Mouse (Mus musculus): ENCODE data around the gene Mag. TPM values are rescaled to one million over a fixed set of nuclear protein-coding genes. Genes with fewer than 3 reads are reported as not detected.
A peak's percentile ranks its signal among the peaks of the same experiment; 100 is the strongest.

Gene Mag
- total RNA-seq, 2 experiments from 2014 or later: 0.83 TPM; not detected in 1

GRCm38 (mm10) chr7:30886852-30887251, 27.8 kb downstream of the Mag start:
- no peak for ATAC-seq (replicated peaks; ENCODE audit: low FRiP score, low TSS enrichment, poor library complexity, severe bottlenecking)

- no peak for ATAC-seq (replicated peaks; ENCODE audit: low FRiP score, low TSS enrichment, poor library complexity, severe bottlenecking)
Observed at GRCm38 (mm10) chr7:30884047-30884446, 30.6 kb downstream of the Mag start.

- ATAC-seq (replicated peaks; ENCODE audit: low FRiP score, low TSS enrichment, poor library complexity, severe bottlenecking): no peak
Observed at GRCm38 (mm10) chr7:30881367-30881766, 33.3 kb downstream of the Mag start.

DNA sequence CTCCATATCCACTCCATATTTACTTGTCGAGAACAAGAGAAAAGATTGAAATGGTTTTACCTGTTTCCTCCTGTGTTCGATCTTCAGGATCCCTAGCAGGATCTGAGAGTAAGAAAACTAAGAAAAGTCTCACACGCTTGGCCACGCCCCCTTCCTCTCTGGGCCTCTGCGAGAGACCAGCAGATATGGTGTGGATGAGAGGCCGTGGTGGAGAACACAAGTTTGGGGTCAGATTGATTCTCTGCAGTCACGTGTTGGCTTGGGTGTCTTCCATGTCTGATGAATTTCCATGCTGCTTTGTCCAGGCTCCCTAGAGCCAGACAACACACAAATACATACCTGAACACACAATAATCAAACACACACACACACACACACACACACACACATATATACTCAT, 34.5 kb downstream of the Mag start, which contains the start of gene Cd22:
TSS of gene Cd22 (minus strand) at position 167 of the 400 bp plus-strand sequence.
- no peak for ATAC-seq (replicated peaks; ENCODE audit: low FRiP score, low TSS enrichment, poor library complexity, severe bottlenecking)

DNA sequence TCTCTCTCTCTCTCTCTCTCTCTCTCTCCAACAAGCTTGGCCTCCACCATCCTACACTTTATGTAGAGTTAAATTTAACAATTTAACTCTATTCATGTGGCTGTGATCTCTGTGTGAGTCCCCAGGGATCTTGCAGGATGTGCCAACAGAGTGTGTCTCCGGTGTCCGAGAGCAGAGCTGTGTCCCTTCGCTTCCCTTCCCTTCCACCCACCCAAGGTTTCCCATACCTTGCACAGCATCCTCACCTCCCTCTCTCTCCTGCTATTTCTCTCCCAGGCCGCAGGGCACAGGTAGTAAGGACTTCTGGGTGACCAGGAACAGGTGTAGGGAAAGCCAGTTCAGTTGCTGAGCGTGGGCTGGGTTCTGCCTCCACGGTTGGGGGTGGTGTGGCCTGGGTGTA, 35.7 kb downstream of the Mag start:
- ATAC-seq (replicated peaks; ENCODE audit: low FRiP score, low TSS enrichment, poor library complexity, severe bottlenecking): no peak

GRCm38 (mm10) chr7:30873083-30873482, 41.6 kb downstream of the Mag start:
- peak; percentile 41; the same call in 1 of the 2 replicates for ATAC-seq (replicated peaks; ENCODE audit: low FRiP score, low TSS enrichment, poor library complexity, severe bottlenecking)

DNA sequence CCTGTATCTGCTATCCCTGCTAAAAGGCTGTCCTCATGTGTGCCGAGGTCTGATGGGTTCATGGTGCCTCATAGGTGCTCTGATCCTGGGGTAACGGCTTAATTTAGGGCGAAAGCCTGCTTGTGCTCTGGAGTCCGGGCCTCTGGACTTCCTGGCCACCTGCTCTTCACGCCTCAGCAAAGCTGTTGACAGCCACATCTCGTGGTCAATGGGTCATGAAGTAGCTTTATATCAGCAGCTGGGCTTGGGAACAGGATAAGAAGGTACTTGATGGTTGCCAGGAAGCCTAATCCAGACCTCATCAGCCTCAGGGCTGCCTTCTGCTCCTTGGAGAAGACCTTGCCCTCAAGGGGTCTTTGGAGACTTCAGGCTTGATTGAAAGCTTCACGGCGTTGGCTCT, 51.3 kb downstream of the Mag start:
- no peak for ATAC-seq (replicated peaks; ENCODE audit: low FRiP score, low TSS enrichment, poor library complexity, severe bottlenecking)

DNA sequence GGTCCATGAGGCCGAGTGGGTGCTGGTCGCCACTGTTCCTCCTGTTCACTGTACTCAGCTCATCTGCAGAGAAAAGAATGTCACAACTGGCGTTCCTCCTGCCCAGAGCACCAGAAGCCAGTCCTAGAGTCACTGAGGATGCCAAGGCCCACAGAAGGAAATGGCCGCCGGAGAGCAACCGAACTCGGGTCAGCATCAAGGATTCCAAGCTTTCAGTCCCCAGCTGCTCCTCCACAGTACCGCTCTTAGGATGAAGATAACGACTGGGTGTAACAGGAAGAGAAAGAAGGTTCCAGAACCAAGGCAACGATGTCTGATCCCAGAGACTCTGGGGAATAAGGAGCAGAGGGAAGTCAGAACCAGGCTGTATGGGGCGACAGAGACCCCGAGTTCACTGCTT, 53.2 kb downstream of the Mag start, which contains the start of gene Ffar1:
TSS of gene Ffar1 (minus strand) at position 101 of the 400 bp plus-strand sequence.
- ATAC-seq (replicated peaks; ENCODE audit: low FRiP score, low TSS enrichment, poor library complexity, severe bottlenecking): no peak

DNA sequence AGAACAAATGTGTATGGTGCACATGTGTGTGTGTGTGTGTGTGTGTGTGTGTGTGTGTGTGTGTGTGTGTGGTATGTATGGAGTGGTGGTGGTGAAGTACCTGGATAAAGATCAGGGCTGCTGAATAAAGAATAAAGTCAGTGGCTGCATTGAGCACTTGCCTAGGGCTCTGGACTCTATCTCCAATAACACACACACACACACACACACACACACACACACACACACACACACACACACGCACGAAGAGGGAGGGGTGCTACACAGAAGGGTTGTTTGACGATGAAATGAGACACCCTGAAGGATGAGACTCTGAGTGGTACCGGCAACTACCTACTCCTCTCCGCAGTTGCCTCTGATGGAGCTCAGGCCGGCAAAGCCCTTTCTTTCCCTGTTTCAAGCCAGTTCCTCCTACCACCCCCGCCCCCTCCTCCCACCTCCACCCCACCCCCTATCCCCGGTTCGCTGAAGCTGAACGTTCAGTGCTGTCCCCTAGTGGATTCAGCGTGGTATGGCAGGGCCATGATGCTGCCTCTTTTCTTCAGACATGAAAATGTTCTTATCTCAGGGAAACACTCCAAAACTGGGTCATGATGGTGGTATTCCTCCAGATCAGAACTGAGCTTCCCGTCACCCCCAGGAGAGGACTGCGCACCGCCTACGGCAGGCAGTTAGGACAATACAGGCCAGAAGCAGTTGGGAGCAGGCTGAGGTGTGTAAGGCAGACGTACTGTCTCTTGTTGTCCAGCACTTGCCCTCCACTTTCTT, 54.9 kb downstream of the Mag start:
- ATAC-seq (replicated peaks; ENCODE audit: low FRiP score, low TSS enrichment, poor library complexity, severe bottlenecking): peak; percentile 81

DNA sequence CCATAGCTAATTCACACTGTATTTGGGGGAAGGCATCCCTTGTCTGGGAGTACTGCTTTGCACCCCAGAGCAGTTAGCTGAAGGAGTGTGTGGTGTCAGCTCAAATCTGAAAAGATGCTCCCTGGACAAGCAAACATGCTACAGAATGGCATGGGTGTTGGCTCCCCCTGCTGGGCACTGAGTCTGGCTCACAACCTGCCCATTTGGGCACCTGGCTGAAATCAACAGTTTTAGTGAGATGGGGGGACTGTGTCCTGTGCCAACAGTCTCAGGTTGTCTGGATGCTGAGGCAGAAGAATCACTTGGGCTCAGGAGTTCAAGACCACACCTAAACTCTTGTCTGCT, 55.4 kb downstream of the Mag start:
- peak; percentile 71 for ATAC-seq (replicated peaks; ENCODE audit: low FRiP score, low TSS enrichment, poor library complexity, severe bottlenecking)

- ATAC-seq (replicated peaks; ENCODE audit: low FRiP score, low TSS enrichment, poor library complexity, severe bottlenecking): no peak
Observed at GRCm38 (mm10) chr7:30857746-30858145, 56.9 kb downstream of the Mag start.

DNA sequence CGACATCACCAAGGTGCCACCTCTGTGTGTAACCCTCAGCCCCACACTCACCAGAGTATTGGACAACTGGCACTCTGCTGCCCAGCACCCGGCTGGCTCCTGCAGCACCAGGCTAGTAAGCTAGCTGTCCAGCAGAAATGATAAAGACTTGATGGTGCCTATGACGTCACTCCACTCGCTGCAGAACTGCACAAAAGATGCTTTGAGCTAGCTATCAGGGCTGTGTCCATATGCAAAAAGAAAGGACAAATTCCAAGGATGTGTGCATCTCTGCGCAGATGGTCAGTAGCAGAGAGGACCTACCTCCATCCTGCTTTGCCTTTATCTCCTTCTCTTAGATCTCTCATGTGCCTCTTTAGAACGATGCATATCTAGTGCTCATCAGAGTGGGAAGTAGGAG, 58.6 kb downstream of the Mag start, which contains the start of gene Ffar3:
TSS of gene Ffar3 (minus strand) at position 101 of the 400 bp plus-strand sequence.
- no peak for ATAC-seq (replicated peaks; ENCODE audit: low FRiP score, low TSS enrichment, poor library complexity, severe bottlenecking)

- ATAC-seq (replicated peaks; ENCODE audit: low FRiP score, low TSS enrichment, poor library complexity, severe bottlenecking): no peak
Observed at GRCm38 (mm10) chr7:30851421-30851820, 63.3 kb downstream of the Mag start.

Other genes starting within 250 kb of the Mag start
- 32.4 and 43.6 TPM in 2 replicates for gene Haus5, start 249.9 kb downstream of the Mag start, total RNA-seq (2014; fragmentation: Nextera tagmentation)
- gene Haus5, start 249.9 kb downstream of the Mag start, total RNA-seq (2017): 17.4 and 24.7 TPM in 2 replicates
- not detected in 2 replicates for gene Pmis2, start 243.3 kb downstream of the Mag start, total RNA-seq (2014; fragmentation: Nextera tagmentation)
- not detected in 2 replicates for gene Pmis2, start 243.3 kb downstream of the Mag start, total RNA-seq (2017)
- gene 2200002J24Rik, start 215.9 kb downstream of the Mag start, total RNA-seq (2014; fragmentation: Nextera tagmentation): not detected in 2 replicates
- not detected in 2 replicates for gene 2200002J24Rik, start 215.9 kb downstream of the Mag start, total RNA-seq (2017)
- gene Atp4a, start 202.7 kb downstream of the Mag start, total RNA-seq (2014; fragmentation: Nextera tagmentation): 11.2 and 16.0 TPM in 2 replicates
- gene Atp4a, start 202.7 kb downstream of the Mag start, total RNA-seq (2017): 1.4 and 2.9 TPM in 2 replicates
- gene Tmem147, start 185.3 kb downstream of the Mag start, total RNA-seq (2014; fragmentation: Nextera tagmentation): 285 and 294 TPM in 2 replicates
- 59.7 and 85.5 TPM in 2 replicates for gene Tmem147, start 185.3 kb downstream of the Mag start, total RNA-seq (2017)
- not detected in 2 replicates for gene Gapdhs, start 171.2 kb downstream of the Mag start, total RNA-seq (2014; fragmentation: Nextera tagmentation)
- not detected in 2 replicates for gene Gapdhs, start 171.2 kb downstream of the Mag start, total RNA-seq (2017)
- 3.3 and 4.5 TPM in 2 replicates for gene Sbsn, start 163.4 kb downstream of the Mag start, total RNA-seq (2014; fragmentation: Nextera tagmentation)
- gene Sbsn, start 163.4 kb downstream of the Mag start, total RNA-seq (2017): 2.7 and 11.6 TPM in 2 replicates
- gene Dmkn, start 151.1 kb downstream of the Mag start, total RNA-seq (2014; fragmentation: Nextera tagmentation): not detected in 2 replicates
- not detected in 2 replicates for gene Dmkn, start 151.1 kb downstream of the Mag start, total RNA-seq (2017)
- gene Krtdap, start 127.0 kb downstream of the Mag start, total RNA-seq (2014; fragmentation: Nextera tagmentation): not detected in 2 replicates
- not detected in 2 replicates for gene Krtdap, start 127.0 kb downstream of the Mag start, total RNA-seq (2017)
- gene Ffar2, start 91.1 kb downstream of the Mag start, total RNA-seq (2014; fragmentation: Nextera tagmentation): 0.20 and 1.1 TPM in 2 replicates
- gene Ffar2, start 91.1 kb downstream of the Mag start, total RNA-seq (2017): 1.7 and 12.6 TPM in 2 replicates
- gene Ffar3, start 58.7 kb downstream of the Mag start, total RNA-seq (2014; fragmentation: Nextera tagmentation): not detected in 2 replicates
- not detected in 2 replicates for gene Ffar3, start 58.7 kb downstream of the Mag start, total RNA-seq (2017)
- gene Ffar1, start 53.3 kb downstream of the Mag start, total RNA-seq (2014; fragmentation: Nextera tagmentation): 0.24 TPM in 1 of 2 replicates, not detected in the other
- not detected in 2 replicates for gene Ffar1, start 53.3 kb downstream of the Mag start, total RNA-seq (2017)
- gene Cd22, start 34.5 kb downstream of the Mag start, total RNA-seq (2014; fragmentation: Nextera tagmentation): 4.0 and 8.6 TPM in 2 replicates
- 0.27 TPM in 1 of 2 replicates, not detected in the other for gene Cd22, start 34.5 kb downstream of the Mag start, total RNA-seq (2017)
- gene Hamp2, start 9.8 kb upstream of the Mag start, total RNA-seq (2014; fragmentation: Nextera tagmentation): not detected in 2 replicates
- gene Hamp2, start 9.8 kb upstream of the Mag start, total RNA-seq (2017): not detected in 2 replicates
- not detected in 2 replicates for gene Hamp, start 29.2 kb upstream of the Mag start, total RNA-seq (2014; fragmentation: Nextera tagmentation)
- gene Hamp, start 29.2 kb upstream of the Mag start, total RNA-seq (2017): not detected in 2 replicates
- 56.5 and 84.3 TPM in 2 replicates for gene Usf2, start 41.9 kb upstream of the Mag start, total RNA-seq (2014; fragmentation: Nextera tagmentation)
- 71.7 and 126 TPM in 2 replicates for gene Usf2, start 41.9 kb upstream of the Mag start, total RNA-seq (2017)
- not detected in 2 replicates for gene Lsr, start 58.6 kb upstream of the Mag start, total RNA-seq (2014; fragmentation: Nextera tagmentation)
- gene Lsr, start 58.6 kb upstream of the Mag start, total RNA-seq (2017): 0.11 and 0.99 TPM in 2 replicates
- not detected in 2 replicates for gene Fam187b, start 58.9 kb upstream of the Mag start, total RNA-seq (2014; fragmentation: Nextera tagmentation)
- not detected in 2 replicates for gene Fam187b, start 58.9 kb upstream of the Mag start, total RNA-seq (2017)
- gene Fxyd5, start 127.6 kb upstream of the Mag start, total RNA-seq (2014; fragmentation: Nextera tagmentation): 27.6 and 29.5 TPM in 2 replicates
- 41.7 and 47.6 TPM in 2 replicates for gene Fxyd5, start 127.6 kb upstream of the Mag start, total RNA-seq (2017)
- not detected in 2 replicates for gene Fxyd7, start 136.6 kb upstream of the Mag start, total RNA-seq (2014; fragmentation: Nextera tagmentation)
- gene Fxyd7, start 136.6 kb upstream of the Mag start, total RNA-seq (2017): not detected in 2 replicates
- not detected in 2 replicates for gene Fxyd1, start 142.3 kb upstream of the Mag start, total RNA-seq (2014; fragmentation: Nextera tagmentation)
- gene Fxyd1, start 142.3 kb upstream of the Mag start, total RNA-seq (2017): not detected in 2 replicates
- gene Lgi4, start 144.5 kb upstream of the Mag start, total RNA-seq (2014; fragmentation: Nextera tagmentation): not detected in 2 replicates
- not detected in 2 replicates for gene Lgi4, start 144.5 kb upstream of the Mag start, total RNA-seq (2017)
- not detected in 2 replicates for gene Fxyd3, start 161.8 kb upstream of the Mag start, total RNA-seq (2014; fragmentation: Nextera tagmentation)
- gene Fxyd3, start 161.8 kb upstream of the Mag start, total RNA-seq (2017): not detected in 2 replicates
- 103 and 201 TPM in 2 replicates for gene Hpn, start 200.4 kb upstream of the Mag start, total RNA-seq (2014; fragmentation: Nextera tagmentation)
- 28.3 and 32.3 TPM in 2 replicates for gene Hpn, start 200.4 kb upstream of the Mag start, total RNA-seq (2017)
- gene Scn1b, start 212.1 kb upstream of the Mag start, total RNA-seq (2014; fragmentation: Nextera tagmentation): 0.64 TPM in 1 of 2 replicates, not detected in the other
- 1.4 TPM in 1 of 2 replicates, not detected in the other for gene Scn1b, start 212.1 kb upstream of the Mag start, total RNA-seq (2017)
- 75.2 and 78.4 TPM in 2 replicates for gene Gramd1a, start 241.0 kb upstream of the Mag start, total RNA-seq (2014; fragmentation: Nextera tagmentation)
- gene Gramd1a, start 241.0 kb upstream of the Mag start, total RNA-seq (2017): 19.2 and 29.6 TPM in 2 replicates